In the genomic region with DNA sequence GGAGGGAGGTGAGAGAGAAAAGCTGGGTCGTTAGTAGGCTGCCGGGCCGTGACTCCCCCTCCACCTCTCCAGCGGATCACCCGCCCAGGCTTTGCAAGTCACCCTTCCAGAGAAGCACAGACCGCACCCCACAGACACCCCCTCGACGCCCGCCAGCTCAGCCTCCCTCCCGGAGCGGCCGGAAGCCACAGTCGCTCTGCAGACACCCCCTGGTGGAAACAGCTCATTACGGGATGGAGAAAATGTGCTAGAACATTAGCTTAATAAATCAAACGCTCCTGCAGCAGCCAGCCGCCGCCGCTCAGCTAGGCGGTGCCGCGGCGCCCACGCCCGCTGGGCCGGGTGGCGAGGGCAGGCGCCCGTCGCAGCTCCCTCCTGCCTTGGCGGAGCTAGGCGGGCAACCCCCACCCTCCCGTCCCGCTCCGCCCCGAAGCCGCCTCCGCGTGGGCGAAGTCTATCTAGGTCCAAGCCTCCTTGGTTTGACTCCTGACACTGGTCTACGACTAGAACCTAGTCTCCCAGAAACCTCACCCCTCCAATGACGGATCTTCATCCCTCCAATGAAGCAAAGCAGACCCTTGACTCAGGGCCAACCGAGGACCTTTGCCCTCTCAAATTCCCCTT, we compare ENCODE assay signal across 8 mouse cellular contexts. TPM values are rescaled to one million over a fixed set of nuclear protein-coding genes. Genes with fewer than 3 reads are reported as not detected.
DNase-seq lines count a peak whose midpoint lies in the region; ATAC-seq lines count a peak whose summit lies in the region.

No protein-coding gene starts in this region.

- DNase-seq in NIH3T3 (ENCODE audit: low read depth), result peak; percentile 85
- peak; percentile 54 to 70 for DNase-seq in cerebellum, postnatal 25 days
- DNase-seq in frontal cortex, postnatal 25 days (ENCODE audit: low spot score in 2 of 2), result peak; percentile 30 to 60
- peak; percentile 58 for DNase-seq in left cerebral cortex, adult 11 months (ENCODE audit: low spot score)
- peak; percentile 76 for DNase-seq in lung, postnatal 25 days (ENCODE audit: low spot score)
- DNase-seq in retina, embryonic 14.5 days (ENCODE audit: low spot score), result peak; percentile 64
- peak; percentile 90 to 93 for DNase-seq in thymus, postnatal 36 days

- H3K36me3 ChIP-seq in hindbrain, embryonic 13.5 days, result no peaks in the 10 kb centered on the region

- peak overlapping the region; percentile 37 for H3K4me3 ChIP-seq in hindbrain, embryonic 13.5 days

- H3K27ac ChIP-seq in hindbrain, embryonic 13.5 days, result peak overlapping the region; percentile 81

- H3K27me3 ChIP-seq in hindbrain, embryonic 13.5 days, result peaks cover 20% of the 10 kb centered on the region

- H3K9me3 ChIP-seq in hindbrain, embryonic 13.5 days, result no peaks in the 10 kb centered on the region

- H3K9ac ChIP-seq in hindbrain, embryonic 13.5 days, result peak overlapping the region; percentile 71

- ATAC-seq in hindbrain, embryonic 13.5 days (ENCODE audit: low FRiP score), result peak; percentile 78

- under 1% methylated on average over 33 of the region's 42 CpGs for WGBS in hindbrain, embryonic 13.5 days

- H3K4me2 ChIP-seq in hindbrain, embryonic 13.5 days, result peak overlapping the region; percentile 59

- peaks cover 32% of the 10 kb centered on the region for H3K4me1 ChIP-seq in hindbrain, embryonic 13.5 days (replicated peaks)

RNA-seq across cellular contexts. Expression of a gene that starts 23.1 kb away (rescaled TPM):
- polyA plus RNA-seq in hindbrain, embryonic 13.5 days (2015; fragmentation: Nextera tagmentation; extraction: Ambion mirVana), result 1.3 and 1.5 TPM in 2 replicates

Comparison
In these comparisons a context has a peak if more than half of its experiments do, and no peak if none do; other contexts are left out.
1. Peak in every context shown above with its lines: DNase-seq, ATAC-seq, H3K4me3 ChIP-seq and H3K27ac ChIP-seq.